Mouse (Mus musculus) intestine, embryonic 16.5 days (tissue): Measurements from ENCODE around the gene Slc44a2. TPM values are rescaled to one million over a fixed set of nuclear protein-coding genes. Genes with fewer than 3 reads are reported as not detected.
A peak's percentile ranks its signal among the peaks of the same experiment; 100 is the strongest.

Experiments used
- ATAC-seq: fragments of 200-750 bp; cut with Nextera tagmentation; 2 replicates; pipeline ENCODE4 v1.8.0; 2017; ENCODE audit warnings: moderate TSS enrichment, moderate library complexity
- H3K27ac ChIP-seq: fragments of 300-500 bp; sonication (generic); 2 replicates; pipeline ENCODE4 v1.5.1; 2014; ENCODE audit warnings: mild to moderate bottlenecking, low read length
- H3K27me3 ChIP-seq: fragments of 300-500 bp; sonication (generic); replicated peaks from 2 replicates; pipeline ENCODE4 v1.6.1; 2014; ENCODE audit warnings: low read length, control low read depth, mixed read lengths; ENCODE audit not compliant: control insufficient read depth, insufficient read depth
- H3K36me3 ChIP-seq: fragments of 300-500 bp; sonication (generic); 2 replicates; pipeline ENCODE4 v1.6.1; 2014; ENCODE audit warnings: low read length, control low read depth; ENCODE audit not compliant: control insufficient read depth, insufficient read depth
- H3K4me1 ChIP-seq: fragments of 300-500 bp; sonication (generic); 2 replicates; pipeline ENCODE4 v1.6.1; 2014; ENCODE audit warnings: low read length, control low read depth, mixed read lengths; ENCODE audit not compliant: control insufficient read depth, insufficient read depth
- H3K4me2 ChIP-seq: fragments of 300-500 bp; sonication (generic); 2 replicates; pipeline ENCODE4 v1.6.1; 2014; ENCODE audit warnings: low read depth, low read length, control low read depth
- H3K4me3 ChIP-seq: fragments of 300-500 bp; sonication (generic); 2 replicates; pipeline ENCODE4 v1.5.1; 2014; ENCODE audit warnings: mild to moderate bottlenecking, low read length
- H3K9ac ChIP-seq: fragments of 300-500 bp; sonication (generic); 2 replicates; pipeline ENCODE4 v1.6.1; 2014; ENCODE audit warnings: low read depth, low read length
- H3K9me3 ChIP-seq: fragments of 300-500 bp; sonication (generic); 2 replicates; pipeline ENCODE4 v1.6.1; 2016; ENCODE audit warnings: low read length, control low read depth; ENCODE audit not compliant: control insufficient read depth
- WGBS: fragments of 180-500 bp; shearing (Covaris S2); extraction: QIAGEN DNeasy Blood & Tissue Kit; methylation state at CpG from one replicate; pipeline ENCODE4 v1.1.7; 2014; 5-methylcytosine and 5-hydroxymethylcytosine counted together
- polyA plus RNA-seq: library from polyadenylated mRNA; unstranded; fragments of >200 nt; fragmentation: Nextera tagmentation; extraction: Ambion mirVana; gene quantifications from 2 replicates; pipeline ENCODE4 v1.2.1, GENCODE M21; 2015

The Slc44a2 gene
- polyA plus RNA-seq, 1 experiment from 2014 or later: 50.2 TPM

DNA sequence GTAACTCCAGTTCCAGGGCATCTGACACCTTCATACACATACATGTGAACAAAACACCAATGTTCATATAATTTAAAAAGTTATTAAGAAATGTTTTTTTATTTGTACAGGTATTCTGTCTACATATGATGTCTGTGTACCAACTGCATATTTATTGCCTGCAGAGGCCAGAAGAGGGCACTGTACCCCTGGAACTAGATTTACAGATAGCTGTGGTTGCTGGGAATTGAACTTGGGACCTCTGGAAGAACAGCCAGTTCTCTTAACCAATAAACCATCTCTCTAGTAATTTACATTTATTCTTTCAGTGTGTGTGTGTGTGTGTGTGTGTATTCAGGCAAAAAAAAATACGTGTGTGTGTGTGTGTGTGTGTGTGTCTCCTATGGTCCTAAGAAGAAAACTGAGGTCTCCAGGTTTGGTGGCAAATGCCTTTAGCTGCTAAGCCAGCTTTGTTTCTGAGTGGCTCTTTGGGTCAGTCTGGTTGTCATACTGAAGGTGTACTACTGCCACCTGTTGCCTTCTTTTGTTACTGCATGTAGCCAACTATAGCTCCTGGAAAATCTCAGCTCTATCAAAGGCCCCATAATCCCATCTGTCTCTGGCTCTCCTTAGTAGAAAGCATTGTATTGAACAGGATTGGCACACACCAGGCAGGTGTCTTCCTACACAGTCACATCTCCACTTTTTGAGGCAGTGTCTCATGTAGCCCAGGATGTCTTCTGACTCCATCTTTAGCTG lies 36.7 kb downstream of the Slc44a2 start:
- ATAC-seq: peak; percentile 57
- H3K27ac ChIP-seq: no peak overlapping the region
- no peak overlapping the region for H3K4me3 ChIP-seq
- no peaks in the 10 kb centered on the region for H3K4me1 ChIP-seq
- no peak overlapping the region for H3K9ac ChIP-seq
- whole genome bisulfite sequencing: 0% methylated on average over 1 of the region's 1 CpGs
- no peak overlapping the region for H3K4me2 ChIP-seq
- H3K9me3 ChIP-seq: no peaks in the 10 kb centered on the region
- no peaks in the 10 kb centered on the region; the same call in 1 of the 2 replicates for H3K36me3 ChIP-seq
- peaks cover 4% of the 10 kb centered on the region; the same call in 1 of the 2 replicates for H3K27me3 ChIP-seq

DNA sequence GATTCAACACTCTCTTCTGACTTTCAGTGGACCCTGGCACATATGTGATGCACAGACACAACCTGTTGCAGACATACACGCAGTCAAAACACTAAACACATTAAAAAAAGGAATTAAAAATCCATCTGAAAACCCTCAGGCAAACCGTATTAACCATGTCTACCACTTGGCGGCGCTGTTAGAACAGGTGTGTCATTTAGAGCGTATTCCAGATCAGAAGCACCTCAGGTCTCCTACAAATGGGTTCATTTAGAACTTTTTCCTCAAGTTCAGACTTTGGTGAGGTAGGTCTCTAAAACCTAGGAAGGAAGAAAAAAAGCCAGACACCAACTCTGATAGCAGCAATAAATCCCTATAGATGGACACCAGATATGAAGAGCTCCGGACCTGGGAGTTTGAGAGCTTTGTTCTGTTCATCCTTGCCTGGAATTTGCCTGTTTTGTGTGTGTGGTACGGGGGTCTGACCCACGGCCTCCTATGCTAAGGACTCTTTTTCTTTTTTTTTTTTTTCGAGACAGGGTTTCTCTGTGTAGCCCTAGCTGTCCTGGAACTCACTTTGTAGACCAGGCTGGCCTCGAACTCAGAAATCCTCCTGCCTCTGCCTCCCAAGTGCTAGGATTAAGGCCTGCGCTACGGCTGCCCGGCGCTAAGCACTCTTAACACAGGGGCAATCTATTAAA lies 46.2 kb downstream of the Slc44a2 start:
- WGBS: 29% methylated on average over 14 of the region's 14 CpGs
- H3K36me3 ChIP-seq: peaks cover 2% of the 10 kb centered on the region
- peak overlapping the region; percentile 57 for H3K9ac ChIP-seq
- H3K4me1 ChIP-seq: peaks cover 14% of the 10 kb centered on the region; the same call in 1 of the 2 replicates
- peak overlapping the region; percentile 85 for H3K27ac ChIP-seq
- H3K27me3 ChIP-seq: no peaks in the 10 kb centered on the region
- peak; percentile 7 for ATAC-seq
- peak overlapping the region; percentile 56 for H3K4me2 ChIP-seq
- peak overlapping the region; percentile 82 for H3K4me3 ChIP-seq
- no peaks in the 10 kb centered on the region for H3K9me3 ChIP-seq

DNA sequence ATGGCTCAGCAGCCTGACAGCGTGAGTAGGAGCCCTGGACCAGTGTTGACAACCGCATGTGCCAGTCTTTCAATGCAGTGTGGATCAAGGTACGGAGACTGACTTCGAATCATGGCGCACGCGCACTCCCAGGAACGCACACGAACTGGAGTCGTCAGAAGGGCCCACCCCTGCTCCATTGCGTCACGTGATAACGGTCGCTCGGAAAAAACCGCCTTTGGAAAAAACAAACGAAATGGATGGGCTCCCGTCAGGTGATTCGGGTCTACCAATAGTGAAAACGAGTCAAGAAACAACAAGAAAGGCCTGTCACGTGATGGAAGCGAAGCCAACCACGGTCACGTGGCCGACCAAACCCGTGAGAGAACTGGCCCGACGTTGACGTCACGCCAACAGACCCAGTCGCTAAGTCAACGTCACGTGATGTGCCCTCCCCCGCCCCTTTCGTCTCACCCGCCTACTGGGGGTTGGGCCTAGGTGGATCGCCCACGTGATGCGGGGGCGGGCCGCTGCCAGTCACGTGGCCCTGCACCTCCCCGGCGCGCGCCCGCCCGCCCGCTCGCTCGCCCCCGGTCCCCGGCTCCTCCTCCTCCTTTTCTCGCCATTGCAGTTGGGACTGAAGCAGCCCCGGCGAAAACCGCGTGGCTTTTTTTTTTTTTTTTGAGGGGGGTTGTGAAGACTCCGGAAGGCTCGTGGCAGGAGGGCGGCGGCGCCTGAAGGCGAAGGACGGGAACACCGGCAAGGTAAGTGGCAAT lies 47.0 kb downstream of the Slc44a2 start, which contains the start of gene Ilf3:
Ilf3 (plus strand) TSS at position 515 of the 755 bp plus-strand sequence.
- under 1% methylated on average over 66 of the region's 66 CpGs for WGBS
- H3K4me3 ChIP-seq: peak within 1 kb of the TSS; percentile 82
- H3K27me3 ChIP-seq: no peaks in the 10 kb centered on the region
- peak within 1 kb of the TSS; percentile 85 for H3K27ac ChIP-seq
- peak within 1 kb of the TSS; percentile 80 for H3K9ac ChIP-seq
- ATAC-seq: peak; percentile 90
- peaks cover 14% of the 10 kb centered on the region; the same call in 1 of the 2 replicates for H3K4me1 ChIP-seq
- peak within 1 kb of the TSS; percentile 70 for H3K4me2 ChIP-seq
- peaks cover 5% of the 10 kb centered on the region for H3K36me3 ChIP-seq
- H3K9me3 ChIP-seq: no peaks in the 10 kb centered on the region

DNA sequence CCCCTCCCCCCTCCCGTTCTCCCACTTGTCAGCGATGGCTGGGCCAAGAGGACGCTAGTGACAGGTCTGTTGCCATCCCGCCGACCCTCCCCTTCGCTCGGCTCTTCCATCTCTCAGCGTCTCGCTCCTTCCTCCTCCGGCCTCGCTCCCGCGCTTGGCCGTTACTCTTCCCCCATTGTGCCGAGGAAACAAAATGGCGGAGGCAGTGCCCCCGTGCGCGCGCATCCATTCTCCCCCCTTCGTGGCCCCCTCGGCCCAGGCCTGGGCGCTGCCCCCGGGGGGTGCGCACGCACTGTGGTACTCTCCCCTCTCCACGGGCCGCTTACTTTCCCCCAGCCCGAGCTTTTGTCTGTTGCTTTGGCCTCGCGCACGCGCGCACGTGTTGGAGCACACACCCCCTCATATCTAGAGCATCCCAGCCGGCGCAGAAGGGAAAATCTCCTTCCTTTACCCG lies 47.7 kb downstream of the Slc44a2 start:
- H3K9ac ChIP-seq: peak overlapping the region; percentile 80
- WGBS: under 1% methylated on average over 36 of the region's 38 CpGs
- peaks cover 14% of the 10 kb centered on the region; the same call in 1 of the 2 replicates for H3K4me1 ChIP-seq
- no peaks in the 10 kb centered on the region for H3K27me3 ChIP-seq
- peak overlapping the region; percentile 82 for H3K4me3 ChIP-seq
- H3K36me3 ChIP-seq: peaks cover 5% of the 10 kb centered on the region
- H3K9me3 ChIP-seq: no peaks in the 10 kb centered on the region
- peak; percentile 57 for ATAC-seq
- peak overlapping the region; percentile 83 for H3K27ac ChIP-seq
- H3K4me2 ChIP-seq: peak overlapping the region; percentile 70

DNA sequence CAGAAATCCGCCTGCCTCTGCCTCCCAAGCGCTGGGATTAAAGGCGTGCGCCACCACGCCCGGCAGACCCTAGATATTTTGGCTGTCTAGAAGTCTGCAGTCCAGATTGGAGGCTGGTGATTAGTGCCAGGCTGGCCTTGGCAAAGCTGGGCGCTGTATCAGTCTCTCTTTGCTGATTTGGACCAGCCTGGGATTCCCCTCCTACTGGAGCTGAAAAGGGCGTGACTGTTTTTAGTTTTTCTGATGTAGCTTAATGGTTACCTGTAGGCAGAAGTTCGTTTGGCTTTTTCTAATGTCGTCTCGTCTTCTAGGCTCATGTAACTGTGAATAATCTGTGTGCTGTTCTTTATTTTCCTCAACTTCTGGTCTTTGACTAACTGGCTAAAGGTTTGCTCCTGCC lies 48.6 kb downstream of the Slc44a2 start:
- peaks cover 5% of the 10 kb centered on the region for H3K36me3 ChIP-seq
- no peaks in the 10 kb centered on the region for H3K27me3 ChIP-seq
- peak overlapping the region; percentile 82 for H3K4me3 ChIP-seq
- H3K4me2 ChIP-seq: peak overlapping the region; percentile 70
- ATAC-seq: no peak
- H3K27ac ChIP-seq: no peak overlapping the region
- peaks cover 14% of the 10 kb centered on the region; the same call in 1 of the 2 replicates for H3K4me1 ChIP-seq
- no peaks in the 10 kb centered on the region for H3K9me3 ChIP-seq
- peak overlapping the region; percentile 80 for H3K9ac ChIP-seq
- WGBS: 59% methylated on average over 11 of the region's 11 CpGs

DNA sequence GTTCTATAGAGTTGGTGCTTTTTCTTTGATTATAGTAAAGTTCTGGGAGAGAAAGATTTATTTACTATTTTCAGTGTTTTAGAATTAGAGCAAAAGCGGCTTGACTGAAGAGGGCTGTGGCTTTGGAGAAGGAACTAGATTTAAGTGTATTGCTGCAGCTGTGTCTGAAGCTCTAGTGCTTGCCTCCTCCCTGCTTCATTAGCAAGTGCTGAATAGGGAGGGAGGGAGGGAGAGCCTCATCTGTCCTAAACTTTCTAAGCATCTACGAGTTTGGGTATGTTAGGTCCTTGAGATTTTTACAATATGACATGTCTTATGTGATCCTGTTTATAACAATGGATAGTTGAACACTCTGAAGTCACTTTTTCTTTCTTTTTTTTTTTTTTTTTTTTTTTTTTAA lies 50.4 kb downstream of the Slc44a2 start:
- Histone ChIP-seq H3K27me3 (no peaks in the 10 kb centered on the region), H3K9me3 (no peaks in the 10 kb centered on the region), H3K36me3 (peaks cover 5% of the 10 kb centered on the region), H3K4me1 (peaks cover 14% of the 10 kb centered on the region; the same call in 1 of the 2 replicates), H3K9ac (no peak overlapping the region), H3K4me3 (no peak overlapping the region), H3K4me2 (no peak overlapping the region), H3K27ac (no peak overlapping the region)
- ATAC-seq: no peak
- 75% methylated on average over 2 of the region's 2 CpGs for WGBS

DNA sequence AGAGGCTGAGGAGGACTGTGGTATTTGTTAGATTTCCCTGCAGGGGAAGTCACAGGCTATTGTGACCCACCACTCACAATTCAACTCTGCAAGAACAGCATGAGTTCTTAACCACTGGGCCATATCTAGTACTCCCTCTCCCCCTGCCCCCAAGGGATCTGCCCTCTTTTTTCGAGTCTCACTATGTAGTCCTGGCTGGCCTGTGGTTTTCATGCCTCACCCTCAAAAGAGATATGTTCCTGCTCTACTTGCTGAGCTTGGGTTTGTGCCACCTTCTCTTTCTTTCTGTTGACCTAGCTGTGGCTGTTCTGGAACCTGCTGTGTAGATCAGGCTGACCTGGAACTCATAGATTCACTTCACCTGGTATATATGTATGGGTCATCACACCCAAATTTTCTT lies 52.0 kb downstream of the Slc44a2 start:
- Histone ChIP-seq H3K27me3 (no peaks in the 10 kb centered on the region), H3K9me3 (no peaks in the 10 kb centered on the region), H3K4me3 (no peak overlapping the region), H3K9ac (no peak overlapping the region), H3K27ac (no peak overlapping the region), H3K4me2 (no peak overlapping the region), H3K36me3 (peaks cover 5% of the 10 kb centered on the region), H3K4me1 (peaks cover 14% of the 10 kb centered on the region; the same call in 1 of the 2 replicates)
- no peak for ATAC-seq
- WGBS: 77% methylated on average over 1 of the region's 1 CpGs

DNA sequence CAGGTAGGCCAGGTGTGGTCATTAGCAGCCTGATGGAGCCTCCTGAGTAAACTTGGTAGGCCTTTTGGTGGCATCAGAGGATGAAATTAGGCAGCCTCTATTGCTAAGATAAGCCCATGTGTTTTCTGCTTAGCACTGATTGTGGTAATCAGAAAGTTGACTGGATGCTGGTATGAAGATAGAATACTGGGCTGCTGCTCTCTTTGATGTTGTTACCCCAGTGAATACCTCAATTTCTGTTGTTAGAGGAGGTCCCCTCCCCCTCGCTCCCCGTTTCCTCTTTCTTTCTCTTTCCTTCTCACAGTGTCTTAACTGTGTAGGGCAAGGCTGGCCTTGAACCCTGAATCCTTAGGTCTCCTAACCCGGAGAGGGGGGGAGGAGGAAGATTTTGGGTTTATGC lies 58.7 kb downstream of the Slc44a2 start:
- Histone ChIP-seq H3K9ac (no peak overlapping the region), H3K27me3 (no peaks in the 10 kb centered on the region), H3K27ac (no peak overlapping the region), H3K4me3 (no peak overlapping the region), H3K4me1 (peaks cover 5% of the 10 kb centered on the region), H3K9me3 (no peaks in the 10 kb centered on the region), H3K36me3 (no peaks in the 10 kb centered on the region; the same call in 1 of the 2 replicates), H3K4me2 (no peak overlapping the region)
- no peak for ATAC-seq
- WGBS: 76% methylated on average over 3 of the region's 3 CpGs

DNA sequence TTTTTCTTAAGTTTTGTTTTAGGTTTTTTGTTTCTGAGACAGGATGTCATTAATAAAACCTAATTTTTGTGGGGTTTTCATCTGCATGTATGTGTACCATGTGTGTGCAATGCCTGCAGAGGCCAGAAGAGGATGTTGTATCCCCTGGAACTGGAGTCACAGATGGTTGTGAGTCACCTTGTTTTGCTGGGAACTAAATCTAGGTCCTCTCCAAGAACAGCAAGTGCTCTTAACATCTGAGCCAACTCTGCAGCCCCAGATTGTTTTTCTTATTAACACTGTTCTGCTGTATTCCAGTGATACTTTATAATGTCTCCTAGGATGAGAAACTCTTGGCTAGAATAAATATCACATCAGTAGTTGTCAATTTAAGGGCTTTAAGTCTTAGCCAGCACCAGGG lies 60.4 kb downstream of the Slc44a2 start:
- Histone ChIP-seq H3K27ac (no peak overlapping the region), H3K4me3 (no peak overlapping the region), H3K27me3 (no peaks in the 10 kb centered on the region), H3K9ac (no peak overlapping the region), H3K4me1 (peaks cover 7% of the 10 kb centered on the region), H3K9me3 (no peaks in the 10 kb centered on the region), H3K4me2 (no peak overlapping the region), H3K36me3 (no peaks in the 10 kb centered on the region; the same call in 1 of the 2 replicates)
- no peak for ATAC-seq
